Mouse (Mus musculus) T-cell, adult 66 days (primary cell): Measurements from ENCODE around the gene Gm21833. TPM values are rescaled to one million over a fixed set of nuclear protein-coding genes. Genes with fewer than 3 reads are reported as not detected.

Experiments
- total RNA-seq, 2 experiments: library from RNA; stranded (reverse); gene quantifications; 3 replicates in 1 of 2; 4 replicates in 1 of 2; pipeline ENCODE4 v1.2.4; 2023

The Gm21833 gene
- not detected for total RNA-seq

GRCm38 (mm10) chr16:82828082-82828481 lies at the start of gene Gm21833:
TSS of gene Gm21833 (plus strand) at chr16:82828382.

